Mouse (Mus musculus) stomach, postnatal 0 days (tissue): ENCODE measurements around the gene Rnh1. TPM values are rescaled to one million over a fixed set of nuclear protein-coding genes. Genes with fewer than 3 reads are reported as not detected.

Source experiments
- ATAC-seq: fragments of 200-750 bp; cut with Nextera tagmentation; 2 replicates; pipeline ENCODE4 v1.8.0; 2017; ENCODE audit not compliant: low FRiP score, low TSS enrichment
- DNase-seq: peaks from one replicate; pipeline ENCODE4 v3.0.0-alpha.2; 2016; ENCODE audit warnings: low spot score
- H3K27ac ChIP-seq: fragments of 300-500 bp; sonication (generic); replicated peaks from 2 replicates; pipeline ENCODE4 v1.5.1; 2014; ENCODE audit warnings: mild to moderate bottlenecking, control low read depth
- H3K27me3 ChIP-seq: fragments of 300-500 bp; sonication (generic); 2 replicates; pipeline ENCODE4 v1.6.1; 2014; ENCODE audit warnings: low read length; ENCODE audit not compliant: control insufficient read depth, insufficient read depth
- H3K36me3 ChIP-seq: fragments of 300-500 bp; sonication (generic); 2 replicates; pipeline ENCODE4 v1.6.1; 2014; ENCODE audit warnings: low read length, mixed read lengths; ENCODE audit not compliant: control insufficient read depth, insufficient read depth
- H3K4me1 ChIP-seq: fragments of 300-500 bp; sonication (generic); replicated peaks from 2 replicates; pipeline ENCODE4 v1.6.1; 2014; ENCODE audit warnings: antibody characterized with exemption; ENCODE audit not compliant: control insufficient read depth, insufficient read depth
- H3K4me2 ChIP-seq: fragments of 300-500 bp; sonication (generic); replicated peaks from 2 replicates; pipeline ENCODE4 v1.6.1; 2014; ENCODE audit warnings: low read depth, mild to moderate bottlenecking, control low read depth, moderate library complexity
- H3K4me3 ChIP-seq: fragments of 300-500 bp; sonication (generic); 2 replicates; pipeline ENCODE4 v1.5.1; 2014; ENCODE audit warnings: low read depth, low read length, control low read depth
- H3K9ac ChIP-seq: fragments of 300-500 bp; sonication (generic); 2 replicates; pipeline ENCODE4 v1.6.1; 2014; ENCODE audit warnings: mild to moderate bottlenecking, low read length, control low read depth, mixed read lengths
- H3K9me3 ChIP-seq: fragments of 300-500 bp; sonication (generic); 2 replicates; pipeline ENCODE4 v1.6.1; 2016; ENCODE audit warnings: low read length; ENCODE audit not compliant: control insufficient read depth
- CTCF ChIP-seq: IDR thresholded peaks from 2 replicates; pipeline ENCODE4 v1.5.1; 2016; ENCODE audit warnings: antibody characterized with exemption, low read depth, mild to moderate bottlenecking, moderate library complexity
- EP300 ChIP-seq: optimal IDR thresholded peaks from 2 replicates; pipeline ENCODE3; 2016; ENCODE audit warnings: antibody characterized with exemption
- WGBS: fragments of 180-500 bp; shearing (Covaris S2); extraction: QIAGEN DNeasy Blood & Tissue Kit; methylation state at CpG from one replicate; pipeline ENCODE4 v1.1.7; 2014; 5-methylcytosine and 5-hydroxymethylcytosine counted together
- polyA plus RNA-seq: library from polyadenylated mRNA; unstranded; fragments of >200 nt; fragmentation: Nextera tagmentation; extraction: Ambion mirVana; gene quantifications from 2 replicates; pipeline ENCODE4 v1.2.1, GENCODE M21; 2015

The Rnh1 gene
- polyA plus RNA-seq, 1 experiment from 2014 or later: 216 TPM

DNA sequence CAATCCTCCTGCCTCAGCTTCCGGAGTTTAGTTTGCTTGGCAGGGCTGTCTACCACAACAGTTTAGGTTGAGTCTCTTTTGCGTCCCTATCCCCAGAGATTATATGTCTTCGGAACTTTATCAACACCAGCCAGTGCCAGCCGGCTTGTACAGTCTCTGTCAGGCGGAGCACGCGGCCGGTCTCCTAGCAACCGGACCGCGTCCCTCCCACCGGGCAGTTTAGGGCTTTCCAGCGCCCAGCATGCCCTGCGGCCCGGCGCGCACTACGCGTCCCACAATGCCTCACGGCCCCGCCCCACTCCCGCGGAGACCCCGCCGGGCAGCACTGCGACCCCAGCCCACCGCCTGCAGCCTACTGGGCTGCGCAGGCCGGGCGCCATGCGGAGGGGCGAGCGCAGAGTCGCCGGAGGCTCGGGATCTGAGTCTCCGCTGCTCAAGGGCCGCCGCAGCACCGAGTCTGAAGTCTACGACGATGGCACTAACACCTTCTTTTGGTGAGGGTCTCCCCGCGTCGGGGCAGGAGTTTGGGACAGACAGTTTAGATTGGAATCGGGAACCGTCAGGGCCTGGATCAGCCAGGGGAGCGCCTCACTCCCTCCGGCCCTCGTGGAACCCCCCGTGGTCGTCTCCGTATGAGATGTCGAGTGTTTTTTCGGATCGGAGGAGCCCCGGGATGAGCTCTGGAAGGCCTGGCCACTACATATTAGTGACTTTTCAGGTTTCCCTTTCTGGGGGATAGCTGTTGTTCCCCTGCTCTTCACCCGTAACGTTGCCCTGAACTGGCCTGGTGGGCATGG is 41.4 kb downstream of the Rnh1 start:
- TF ChIP-seq EP300 (no peak), CTCF (no peak)
- Histone ChIP-seq H3K9me3 (no peaks in the 10 kb centered on the region), H3K4me1 (peaks cover 5% of the 10 kb centered on the region; the same call in 1 of the 2 replicates), H3K4me3 (peak overlapping the region; percentile 86), H3K36me3 (no peaks in the 10 kb centered on the region), H3K27ac (peak overlapping the region; percentile 14), H3K4me2 (peak overlapping the region; percentile 85), H3K27me3 (no peaks in the 10 kb centered on the region), H3K9ac (peak overlapping the region; percentile 84)
- under 1% methylated on average over 57 of the region's 59 CpGs for WGBS
- ATAC-seq (peak; percentile 97), DNase-seq (peak; percentile 91)

DNA sequence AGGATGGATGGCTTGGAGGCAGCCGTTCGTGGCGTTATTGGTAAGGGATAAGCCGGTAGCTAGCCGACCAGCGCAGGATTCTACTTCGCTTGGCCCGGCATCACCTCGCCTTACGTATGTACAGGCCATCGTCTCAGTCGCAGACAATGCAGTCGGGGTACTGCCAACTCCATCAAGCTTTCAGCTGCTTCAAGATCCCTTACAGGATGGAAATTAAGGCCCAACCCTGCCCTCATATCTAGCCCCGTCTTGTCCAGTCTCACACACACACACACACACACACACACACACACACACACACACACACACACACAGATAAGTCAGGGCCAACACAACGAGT is 49.2 kb downstream of the Rnh1 start:
- Histone ChIP-seq H3K9ac (peak overlapping the region; percentile 56), H3K36me3 (no peaks in the 10 kb centered on the region), H3K27me3 (no peaks in the 10 kb centered on the region), H3K4me1 (peaks cover 3% of the 10 kb centered on the region), H3K27ac (peak overlapping the region; percentile 77), H3K4me2 (peak overlapping the region; percentile 72), H3K4me3 (peak overlapping the region; percentile 54), H3K9me3 (no peaks in the 10 kb centered on the region)
- no peak for ATAC-seq
- DNase-seq: no peak
- 2% methylated on average over 15 of the region's 15 CpGs for WGBS
- TF ChIP-seq EP300 (no peak), CTCF (no peak)

- no peaks in the 10 kb centered on the region for H3K27me3 ChIP-seq
- TF ChIP-seq CTCF: no peak
- no peak for TF ChIP-seq EP300
- H3K9me3 ChIP-seq: no peaks in the 10 kb centered on the region
- ATAC-seq (peak; percentile 99), DNase-seq (peak; percentile 98)
- H3K36me3 ChIP-seq: no peaks in the 10 kb centered on the region
- H3K4me2 ChIP-seq: peak overlapping the region; percentile 72
- peak overlapping the region; percentile 54 for H3K4me3 ChIP-seq
- peak overlapping the region; percentile 56 for H3K9ac ChIP-seq
- H3K27ac ChIP-seq: peak overlapping the region; percentile 77
- WGBS: under 1% methylated on average over 29 of the region's 29 CpGs
- H3K4me1 ChIP-seq: peaks cover 3% of the 10 kb centered on the region
Measured at GRCm38 (mm10) chr7:141122689-141123516, 49.8 kb downstream of the Rnh1 start.

DNA sequence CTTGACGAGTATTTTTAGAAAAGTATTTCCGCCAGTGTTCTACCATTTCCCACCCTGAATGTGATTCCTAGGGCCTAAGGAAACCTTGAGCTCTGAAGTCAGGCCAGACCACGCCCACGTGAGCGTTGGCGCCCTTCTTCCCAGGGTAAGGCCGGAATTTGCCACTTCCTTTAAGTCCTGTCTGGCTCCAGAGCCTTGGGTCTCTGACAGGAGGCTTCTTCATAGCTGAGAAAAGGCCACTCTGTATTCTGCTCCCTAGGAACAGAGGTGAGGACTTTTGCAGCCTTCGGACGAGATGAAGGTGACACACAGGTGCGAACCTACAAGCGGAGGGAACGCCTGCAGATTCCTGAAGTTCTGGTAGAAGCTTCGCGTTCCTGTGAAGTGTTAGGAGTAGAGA is 50.4 kb downstream of the Rnh1 start, which contains the start of gene Ptdss2:
TSS of gene Ptdss2 (plus strand) at position 138 of the 400 bp plus-strand sequence.
- DNase-seq: peak; percentile 35
- Histone ChIP-seq H3K9me3 (no peaks in the 10 kb centered on the region), H3K27ac (peak within 1 kb of the TSS; percentile 77), H3K4me3 (peak within 1 kb of the TSS; percentile 54), H3K27me3 (no peaks in the 10 kb centered on the region), H3K4me2 (peak within 1 kb of the TSS; percentile 72), H3K9ac (peak within 1 kb of the TSS; percentile 56), H3K4me1 (peaks cover 3% of the 10 kb centered on the region), H3K36me3 (no peaks in the 10 kb centered on the region)
- TF ChIP-seq CTCF (no peak), EP300 (no peak)
- WGBS: 38% methylated on average over 14 of the region's 14 CpGs
- no peak for ATAC-seq

DNA sequence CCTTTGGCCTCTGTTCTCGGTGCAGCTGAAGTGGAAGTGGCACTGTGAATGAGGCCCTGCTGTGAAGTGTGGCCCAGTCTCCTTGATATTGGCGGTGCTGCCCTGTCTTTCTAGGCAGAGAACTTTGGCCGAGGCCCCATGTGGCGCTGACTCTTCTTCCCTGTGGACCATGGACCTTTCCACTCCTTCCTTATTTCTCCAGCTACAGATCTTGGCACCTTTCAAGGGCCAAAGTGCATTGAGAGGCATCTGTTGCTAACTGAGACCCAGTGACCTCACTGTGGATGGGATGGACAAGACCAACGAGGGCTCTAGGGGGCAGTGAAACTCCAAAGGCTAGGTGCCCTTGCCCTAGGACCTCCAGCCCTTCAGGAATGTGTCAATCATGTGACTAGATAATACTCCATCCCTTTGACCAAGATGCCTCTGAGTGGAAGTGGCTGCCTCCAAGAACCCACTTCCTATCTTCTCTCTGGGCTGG is 51.6 kb downstream of the Rnh1 start:
- DNase-seq (no peak), ATAC-seq (no peak)
- H3K27me3 ChIP-seq: no peaks in the 10 kb centered on the region
- peaks cover 3% of the 10 kb centered on the region for H3K4me1 ChIP-seq
- H3K27ac ChIP-seq: no peak overlapping the region
- no peak overlapping the region for H3K4me3 ChIP-seq
- 82% methylated on average over 5 of the region's 5 CpGs for WGBS
- no peak overlapping the region for H3K4me2 ChIP-seq
- H3K9me3 ChIP-seq: no peaks in the 10 kb centered on the region
- no peak for TF ChIP-seq EP300
- 0 out of 2 replicates have a peak, but pooled peaks have one; percentile 14 for TF ChIP-seq CTCF
- no peak overlapping the region for H3K9ac ChIP-seq
- no peaks in the 10 kb centered on the region for H3K36me3 ChIP-seq
